Mouse (Mus musculus) heart, embryonic 14.5 days (tissue): ENCODE measurements at regions not wholly inside any gene's neighbourhood (a gene's known extent, or its start where the extent isn't known, plus 50 kb on each side); places are given as distances from the start of the nearest gene placed in this dataset.

Experiments
- ATAC-seq: fragments of 200-750 bp; cut with Nextera tagmentation; 2 replicates; pipeline ENCODE4 v1.8.0; 2017; ENCODE audit warnings: low read depth, moderate TSS enrichment; ENCODE audit not compliant: insufficient number of reproducible peaks, insufficient read depth, low FRiP score
- H3K27ac ChIP-seq, 2 experiments: fragments of 200-500 bp in 1 of 2; fragments of 300-500 bp in 1 of 2; sonication (generic) in 1 of 2; replicated peaks in 1 of 2; 2 replicates each; pipeline ENCODE4 v1.5.1; 2012 to 2014; ENCODE audit warnings: low read depth in 2 of 2, low read length in 2 of 2, control low read depth in 1 of 2, mild to moderate bottlenecking in 1 of 2, mixed read lengths in 1 of 2; ENCODE audit not compliant: control insufficient read depth in 1 of 2, insufficient read depth in 1 of 2
- H3K27me3 ChIP-seq: fragments of 300-500 bp; sonication (generic); 2 replicates; pipeline ENCODE4 v1.6.1; 2014; ENCODE audit warnings: mild to moderate bottlenecking, low read length, control low read depth; ENCODE audit not compliant: control insufficient read depth, insufficient read depth
- H3K36me3 ChIP-seq: fragments of 300-500 bp; sonication (generic); 2 replicates; pipeline ENCODE4 v1.6.1; 2014; ENCODE audit warnings: mild to moderate bottlenecking, control low read depth, low read length, mixed read lengths; ENCODE audit not compliant: control insufficient read depth, insufficient read depth
- H3K4me1 ChIP-seq, 2 experiments: fragments of 200-500 bp in 1 of 2; fragments of 300-500 bp in 1 of 2; sonication (generic) in 1 of 2; 2 replicates each; pipeline ENCODE4 v1.6.1; 2012 to 2014; ENCODE audit warnings: low read length in 2 of 2, control low read depth in 1 of 2, mixed read lengths in 1 of 2; ENCODE audit not compliant: control insufficient read depth in 2 of 2, insufficient read depth in 2 of 2
- H3K4me2 ChIP-seq: fragments of 300-500 bp; sonication (generic); 2 replicates; pipeline ENCODE4 v1.6.1; 2014; ENCODE audit warnings: mild to moderate bottlenecking, low read length
- H3K4me3 ChIP-seq, 2 experiments: fragments of 200-500 bp in 1 of 2; fragments of 300-500 bp in 1 of 2; sonication (generic) in 1 of 2; 2 replicates each; pipeline ENCODE4 v1.5.1; 2012 to 2014; ENCODE audit warnings: low read length in 2 of 2, mild to moderate bottlenecking in 2 of 2, control low read depth in 1 of 2, low read depth in 1 of 2, moderate library complexity in 1 of 2; ENCODE audit not compliant: control insufficient read depth in 1 of 2, insufficient read depth in 1 of 2
- H3K9ac ChIP-seq: fragments of 300-500 bp; sonication (generic); 2 replicates; pipeline ENCODE4 v1.6.1; 2014; ENCODE audit warnings: mild to moderate bottlenecking, low read length
- H3K9me3 ChIP-seq: fragments of 300-500 bp; sonication (generic); 2 replicates; pipeline ENCODE4 v1.6.1; 2016; ENCODE audit warnings: low read length, control low read depth; ENCODE audit not compliant: control insufficient read depth
- WGBS: fragments of 180-500 bp; shearing (Covaris S2); extraction: QIAGEN DNeasy Blood & Tissue Kit; methylation state at CpG from one replicate; pipeline ENCODE4 v1.1.7; 2014; 5-methylcytosine and 5-hydroxymethylcytosine counted together

GRCm38 (mm10) chr13:26324633-26325032 lies 445.3 kb downstream of the Hdgfl1 start:
- Histone ChIP-seq H3K27ac (no peak overlapping the region), H3K27me3 (no peaks in the 10 kb centered on the region), H3K36me3 (no peaks in the 10 kb centered on the region), H3K9me3 (no peaks in the 10 kb centered on the region), H3K4me3 (no peak overlapping the region), H3K4me2 (no peak overlapping the region), H3K4me1 (no peaks in the 10 kb centered on the region), H3K9ac (no peak overlapping the region)
- 85% methylated on average over 6 of the region's 6 CpGs for WGBS
- ATAC-seq, result no peak

- H3K27me3 ChIP-seq, result no peaks in the 10 kb centered on the region
- 74% methylated on average over 5 of the region's 5 CpGs for WGBS
- H3K27ac ChIP-seq, result no peak overlapping the region
- no peaks in the 10 kb centered on the region for H3K4me1 ChIP-seq
- H3K4me3 ChIP-seq, result no peak overlapping the region
- H3K4me2 ChIP-seq, result no peak overlapping the region
- ATAC-seq, result no peak
- H3K9ac ChIP-seq, result no peak overlapping the region
- no peaks in the 10 kb centered on the region for H3K9me3 ChIP-seq
- no peaks in the 10 kb centered on the region for H3K36me3 ChIP-seq
Measured at GRCm38 (mm10) chr13:26318557-26318956, 451.4 kb downstream of the Hdgfl1 start.

GRCm38 (mm10) chr13:26312246-26313010 lies 457.5 kb downstream of the Hdgfl1 start:
- no peaks in the 10 kb centered on the region for H3K36me3 ChIP-seq
- 56% methylated on average over 7 of the region's 7 CpGs for WGBS
- no peaks in the 10 kb centered on the region for H3K9me3 ChIP-seq
- no peak overlapping the region for H3K4me2 ChIP-seq
- no peaks in the 10 kb centered on the region for H3K27me3 ChIP-seq
- H3K9ac ChIP-seq, result no peak overlapping the region
- H3K4me1 ChIP-seq, result no peaks in the 10 kb centered on the region
- H3K4me3 ChIP-seq, result no peak overlapping the region
- no peak for ATAC-seq
- H3K27ac ChIP-seq, result no peak overlapping the region

- no peaks in the 10 kb centered on the region for H3K27me3 ChIP-seq
- ATAC-seq, result no peak
- WGBS, result 63% methylated on average over 3 of the region's 3 CpGs
- H3K9ac ChIP-seq, result no peak overlapping the region
- no peak overlapping the region for H3K4me2 ChIP-seq
- H3K27ac ChIP-seq, result no peak overlapping the region
- no peaks in the 10 kb centered on the region for H3K9me3 ChIP-seq
- no peaks in the 10 kb centered on the region for H3K36me3 ChIP-seq
- H3K4me3 ChIP-seq, result no peak overlapping the region
- no peaks in the 10 kb centered on the region for H3K4me1 ChIP-seq
Measured at GRCm38 (mm10) chr13:26284073-26284444, 485.9 kb downstream of the Hdgfl1 start.

- H3K9me3 ChIP-seq, result no peaks in the 10 kb centered on the region
- 74% methylated on average over 6 of the region's 6 CpGs for WGBS
- H3K4me3 ChIP-seq, result no peak overlapping the region
- no peaks in the 10 kb centered on the region for H3K27me3 ChIP-seq
- no peak for ATAC-seq
- H3K27ac ChIP-seq, result no peak overlapping the region
- no peaks in the 10 kb centered on the region for H3K36me3 ChIP-seq
- no peak overlapping the region for H3K4me2 ChIP-seq
- H3K4me1 ChIP-seq, result no peaks in the 10 kb centered on the region
- no peak overlapping the region for H3K9ac ChIP-seq
Measured at GRCm38 (mm10) chr13:26283397-26284072, 486.4 kb downstream of the Hdgfl1 start.

GRCm38 (mm10) chr13:26282291-26282690 lies 487.7 kb downstream of the Hdgfl1 start:
- H3K4me1 ChIP-seq, result no peaks in the 10 kb centered on the region
- WGBS, result 71% methylated on average over 3 of the region's 3 CpGs
- no peak overlapping the region for H3K27ac ChIP-seq
- no peaks in the 10 kb centered on the region for H3K27me3 ChIP-seq
- H3K9me3 ChIP-seq, result no peaks in the 10 kb centered on the region
- no peak overlapping the region for H3K9ac ChIP-seq
- H3K4me2 ChIP-seq, result no peak overlapping the region
- no peaks in the 10 kb centered on the region for H3K36me3 ChIP-seq
- no peak for ATAC-seq
- H3K4me3 ChIP-seq, result no peak overlapping the region

- Histone ChIP-seq H3K4me2 (no peak overlapping the region), H3K27me3 (no peaks in the 10 kb centered on the region), H3K4me3 (no peak overlapping the region), H3K36me3 (no peaks in the 10 kb centered on the region), H3K27ac (no peak overlapping the region), H3K4me1 (no peaks in the 10 kb centered on the region), H3K9ac (no peak overlapping the region), H3K9me3 (no peaks in the 10 kb centered on the region)
- no peak for ATAC-seq
- 49% methylated on average over 3 of the region's 3 CpGs for WGBS
Measured at GRCm38 (mm10) chr13:26272850-26273249, 497.1 kb downstream of the Hdgfl1 start.
